Mouse (Mus musculus): ENCODE data around the gene Praf2. TPM values are rescaled to one million over a fixed set of nuclear protein-coding genes. Genes with fewer than 3 reads are reported as not detected.
A peak's percentile ranks its signal among the peaks of the same experiment; 100 is the strongest.
"Not testable (repeated sequence)": the region's sequence is repeated elsewhere in the genome, so short reads cannot be mapped to it uniquely, and the experiment has no call there.

Gene Praf2
- polyA plus RNA-seq, 1 experiment from 2014 or later, result 73.1 TPM

- peak; percentile 97 for ATAC-seq (ENCODE audit: insufficient number of reproducible peaks, insufficient read depth, low FRiP score, low TSS enrichment, low read depth)
- not testable (repeated sequence) for H3K27ac ChIP-seq, H3K9me3 ChIP-seq, H3K36me3 ChIP-seq, H3K27me3 ChIP-seq, H3K4me1 ChIP-seq
- Histone ChIP-seq H3K9ac (peak within 1 kb of the TSS; percentile 59; the same call in 1 of the 2 replicates), H3K4me3 (peak within 1 kb of the TSS; percentile 36), H3K4me2 (peak within 1 kb of the TSS; percentile 55)
- whole genome bisulfite sequencing, result 22% methylated on average over 51 of the region's 60 CpGs
Observed at GRCm38 (mm10) chrX:7714135-7714899, 13.9 kb upstream of the Praf2 start, which contains the start of gene Wdr45. Wdr45 (plus strand) TSS chrX:7714333.

- H3K4me1 ChIP-seq; H3K27me3 ChIP-seq; ATAC-seq (ENCODE audit: insufficient number of reproducible peaks, insufficient read depth, low FRiP score, low TSS enrichment, low read depth); H3K27ac ChIP-seq; H3K4me2 ChIP-seq; H3K9me3 ChIP-seq; H3K9ac ChIP-seq; H3K36me3 ChIP-seq; H3K4me3 ChIP-seq: not testable (repeated sequence)
- 44% methylated on average over 1 of the region's 1 CpGs for WGBS
Observed at GRCm38 (mm10) chrX:7716058-7716457, 12.2 kb upstream of the Praf2 start.

GRCm38 (mm10) chrX:7721514-7722281, 6.5 kb upstream of the Praf2 start, which contains the start of gene Gm45208:
Gm45208 (plus strand) TSS chrX:7722245.
- 0 out of 2 replicates have a peak, but pooled peaks cover 4% of the 10 kb centered on the region for H3K4me1 ChIP-seq
- no peaks in the 10 kb centered on the region for H3K9me3 ChIP-seq
- 27% methylated on average over 22 of the region's 22 CpGs for WGBS
- peak; percentile 80; the same call in 1 of the 2 replicates for ATAC-seq (ENCODE audit: insufficient number of reproducible peaks, insufficient read depth, low FRiP score, low TSS enrichment, low read depth)
- H3K9ac ChIP-seq, result peak within 1 kb of the TSS; percentile 73
- H3K27ac ChIP-seq, result peak within 1 kb of the TSS; percentile 91
- peak within 1 kb of the TSS; percentile 69 for H3K4me2 ChIP-seq
- H3K36me3 ChIP-seq, result peaks cover 20% of the 10 kb centered on the region; the same call in 1 of the 2 replicates
- H3K4me3 ChIP-seq, result peak within 1 kb of the TSS; percentile 57
- H3K27me3 ChIP-seq, result no peaks in the 10 kb centered on the region

- Histone ChIP-seq H3K9me3 (no peaks in the 10 kb centered on the region), H3K36me3 (peaks cover 23% of the 10 kb centered on the region; the same call in 1 of the 2 replicates), H3K4me2 (peak overlapping the region; percentile 69), H3K4me1 (0 out of 2 replicates have a peak, but pooled peaks cover 4% of the 10 kb centered on the region), H3K9ac (peak overlapping the region; percentile 73), H3K27ac (peak overlapping the region; percentile 91), H3K27me3 (no peaks in the 10 kb centered on the region), H3K4me3 (peak overlapping the region; percentile 57)
- WGBS, result 30% methylated on average over 11 of the region's 11 CpGs
- ATAC-seq (ENCODE audit: insufficient number of reproducible peaks, insufficient read depth, low FRiP score, low TSS enrichment, low read depth), result no peak
Observed at GRCm38 (mm10) chrX:7722282-7722611, 6.0 kb upstream of the Praf2 start.

- 23% methylated on average over 4 of the region's 4 CpGs for WGBS
- peak overlapping the region; percentile 73 for H3K9ac ChIP-seq
- no peaks in the 10 kb centered on the region for H3K27me3 ChIP-seq
- H3K36me3 ChIP-seq, result peaks cover 23% of the 10 kb centered on the region; the same call in 1 of the 2 replicates
- no peaks in the 10 kb centered on the region for H3K9me3 ChIP-seq
- peak overlapping the region; percentile 69 for H3K4me2 ChIP-seq
- H3K4me3 ChIP-seq, result peak overlapping the region; percentile 57
- ATAC-seq (ENCODE audit: insufficient number of reproducible peaks, insufficient read depth, low FRiP score, low TSS enrichment, low read depth), result no peak
- H3K27ac ChIP-seq, result no peak overlapping the region
- H3K4me1 ChIP-seq, result 0 out of 2 replicates have a peak, but pooled peaks cover 4% of the 10 kb centered on the region
Observed at GRCm38 (mm10) chrX:7722691-7723090, 5.5 kb upstream of the Praf2 start.

GRCm38 (mm10) chrX:7724135-7724534, 4.1 kb upstream of the Praf2 start:
- no peaks in the 10 kb centered on the region for H3K27me3 ChIP-seq
- 0 out of 2 replicates have a peak, but pooled peaks cover 4% of the 10 kb centered on the region for H3K4me1 ChIP-seq
- peaks cover 23% of the 10 kb centered on the region; the same call in 1 of the 2 replicates for H3K36me3 ChIP-seq
- ATAC-seq (ENCODE audit: insufficient number of reproducible peaks, insufficient read depth, low FRiP score, low TSS enrichment, low read depth), result no peak
- WGBS, result 69% methylated on average over 7 of the region's 7 CpGs
- H3K9ac ChIP-seq, result no peak overlapping the region
- H3K4me3 ChIP-seq, result no peak overlapping the region
- no peak overlapping the region for H3K27ac ChIP-seq
- H3K4me2 ChIP-seq, result no peak overlapping the region
- H3K9me3 ChIP-seq, result no peaks in the 10 kb centered on the region

- no peak for ATAC-seq (ENCODE audit: insufficient number of reproducible peaks, insufficient read depth, low FRiP score, low TSS enrichment, low read depth)
- no peak overlapping the region for H3K4me3 ChIP-seq
- H3K9me3 ChIP-seq, result no peaks in the 10 kb centered on the region
- 81% methylated on average over 12 of the region's 12 CpGs for WGBS
- H3K4me2 ChIP-seq, result no peak overlapping the region
- H3K9ac ChIP-seq, result no peak overlapping the region
- H3K4me1 ChIP-seq, result 0 out of 2 replicates have a peak, but pooled peaks cover 4% of the 10 kb centered on the region
- no peaks in the 10 kb centered on the region for H3K27me3 ChIP-seq
- no peak overlapping the region for H3K27ac ChIP-seq
- H3K36me3 ChIP-seq, result peaks cover 23% of the 10 kb centered on the region; the same call in 1 of the 2 replicates
Observed at GRCm38 (mm10) chrX:7725841-7726240, 2.4 kb upstream of the Praf2 start.

GRCm38 (mm10) chrX:7727176-7727575, 1.1 kb upstream of the Praf2 start:
- no peak overlapping the region for H3K4me2 ChIP-seq
- H3K4me1 ChIP-seq, result 0 out of 2 replicates have a peak, but pooled peaks cover 4% of the 10 kb centered on the region
- H3K9me3 ChIP-seq, result no peaks in the 10 kb centered on the region
- 90% methylated on average over 13 of the region's 13 CpGs for WGBS
- H3K9ac ChIP-seq, result no peak overlapping the region
- no peaks in the 10 kb centered on the region for H3K27me3 ChIP-seq
- peaks cover 23% of the 10 kb centered on the region; the same call in 1 of the 2 replicates for H3K36me3 ChIP-seq
- no peak overlapping the region for H3K4me3 ChIP-seq
- H3K27ac ChIP-seq, result no peak overlapping the region
- ATAC-seq (ENCODE audit: insufficient number of reproducible peaks, insufficient read depth, low FRiP score, low TSS enrichment, low read depth), result no peak

GRCm38 (mm10) chrX:7728922-7729265, 655 bp downstream of the Praf2 start:
- no peak for ATAC-seq (ENCODE audit: insufficient number of reproducible peaks, insufficient read depth, low FRiP score, low TSS enrichment, low read depth)
- H3K27ac ChIP-seq, result no peak overlapping the region
- peak overlapping the region; percentile 49 for H3K4me3 ChIP-seq
- H3K27me3 ChIP-seq, result no peaks in the 10 kb centered on the region
- peak overlapping the region; percentile 61 for H3K4me2 ChIP-seq
- peak overlapping the region; percentile 65 for H3K9ac ChIP-seq
- 43% methylated on average over 4 of the region's 4 CpGs for WGBS
- no peaks in the 10 kb centered on the region for H3K9me3 ChIP-seq
- H3K4me1 ChIP-seq, result no peaks in the 10 kb centered on the region
- peaks cover 21% of the 10 kb centered on the region; the same call in 1 of the 2 replicates for H3K36me3 ChIP-seq

GRCm38 (mm10) chrX:7733571-7734156, 5.4 kb downstream of the Praf2 start:
- ATAC-seq (ENCODE audit: insufficient number of reproducible peaks, insufficient read depth, low FRiP score, low TSS enrichment, low read depth), result no peak
- H3K9ac ChIP-seq, result no peak overlapping the region
- H3K36me3 ChIP-seq, result peaks cover 9% of the 10 kb centered on the region; the same call in 1 of the 2 replicates
- WGBS, result 36% methylated on average over 26 of the region's 26 CpGs
- no peak overlapping the region for H3K27ac ChIP-seq
- no peaks in the 10 kb centered on the region for H3K9me3 ChIP-seq
- H3K4me1 ChIP-seq, result no peaks in the 10 kb centered on the region
- no peak overlapping the region for H3K4me3 ChIP-seq
- H3K27me3 ChIP-seq, result no peaks in the 10 kb centered on the region
- no peak overlapping the region for H3K4me2 ChIP-seq
